Mouse (Mus musculus): ENCODE measurements around the gene Spink2. TPM values are rescaled to one million over a fixed set of nuclear protein-coding genes. Genes with fewer than 3 reads are reported as not detected.

The Spink2 gene
- polyA plus RNA-seq, 1 experiment from 2014 or later, result 2.3 TPM

GRCm38 (mm10) chr5:77167306-77167945 is 43.8 kb downstream of the Spink2 start:
- WGBS, result 39% methylated on average over 22 of the region's 22 CpGs
- Histone ChIP-seq H3K4me1 (replicated peaks; ENCODE audit: control insufficient read depth, insufficient read depth) (no peaks in the 10 kb centered on the region), H3K9ac (ENCODE audit: low read length) (no peak overlapping the region), H3K9me3 (ENCODE audit: control insufficient read depth, low read length) (no peaks in the 10 kb centered on the region), H3K36me3 (ENCODE audit: control insufficient read depth, insufficient read depth, low read length) (no peaks in the 10 kb centered on the region), H3K27ac (replicated peaks) (no peak overlapping the region), H3K27me3 (ENCODE audit: control insufficient read depth, insufficient read depth, low read length) (no peaks in the 10 kb centered on the region), H3K4me3 (ENCODE audit: low read depth, low read length) (no peak overlapping the region), H3K4me2 (replicated peaks; ENCODE audit: low read depth) (0 out of 2 replicates have a peak overlapping the region, but pooled peaks have one; percentile 1)
- TF ChIP-seq CTCF (IDR thresholded peaks at IDR 0.05; ENCODE audit: low read depth) (no peak), EP300 (optimal IDR thresholded peaks at IDR 0.05) (no peak)
- ATAC-seq (ENCODE audit: low FRiP score, low TSS enrichment), result no peak
- DNase-seq (ENCODE audit: low spot score), result no peak

- DNase-seq (ENCODE audit: low spot score) (no peak), ATAC-seq (ENCODE audit: low FRiP score, low TSS enrichment) (0 out of 2 replicates have a peak, but pooled peaks have one; percentile 64)
- Histone ChIP-seq H3K4me1 (replicated peaks; ENCODE audit: control insufficient read depth, insufficient read depth) (no peaks in the 10 kb centered on the region), H3K9me3 (ENCODE audit: control insufficient read depth, low read length) (no peaks in the 10 kb centered on the region), H3K36me3 (ENCODE audit: control insufficient read depth, insufficient read depth, low read length) (no peaks in the 10 kb centered on the region), H3K4me2 (replicated peaks; ENCODE audit: low read depth) (no peak overlapping the region), H3K4me3 (ENCODE audit: low read depth, low read length) (no peak overlapping the region), H3K9ac (ENCODE audit: low read length) (no peak overlapping the region), H3K27me3 (ENCODE audit: control insufficient read depth, insufficient read depth, low read length) (no peaks in the 10 kb centered on the region), H3K27ac (replicated peaks) (no peak overlapping the region)
- no peak for TF ChIP-seq CTCF (IDR thresholded peaks at IDR 0.05; ENCODE audit: low read depth)
- no peak for TF ChIP-seq EP300 (optimal IDR thresholded peaks at IDR 0.05)
- WGBS, result 62% methylated on average over 13 of the region's 13 CpGs
Observed at GRCm38 (mm10) chr5:77165703-77166625, 45.3 kb downstream of the Spink2 start.

- Histone ChIP-seq H3K36me3 (ENCODE audit: control insufficient read depth, insufficient read depth, low read length) (no peaks in the 10 kb centered on the region), H3K9me3 (ENCODE audit: control insufficient read depth, low read length) (no peaks in the 10 kb centered on the region), H3K4me3 (ENCODE audit: low read depth, low read length) (no peak overlapping the region), H3K9ac (ENCODE audit: low read length) (no peak overlapping the region), H3K4me2 (replicated peaks; ENCODE audit: low read depth) (no peak overlapping the region), H3K27me3 (ENCODE audit: control insufficient read depth, insufficient read depth, low read length) (no peaks in the 10 kb centered on the region), H3K27ac (replicated peaks) (no peak overlapping the region), H3K4me1 (replicated peaks; ENCODE audit: control insufficient read depth, insufficient read depth) (no peaks in the 10 kb centered on the region)
- WGBS, result 71% methylated on average over 7 of the region's 7 CpGs
- TF ChIP-seq CTCF (IDR thresholded peaks at IDR 0.05; ENCODE audit: low read depth) (no peak), EP300 (optimal IDR thresholded peaks at IDR 0.05) (no peak)
- DNase-seq (ENCODE audit: low spot score) (peak; percentile 30), ATAC-seq (ENCODE audit: low FRiP score, low TSS enrichment) (no peak)
Observed at GRCm38 (mm10) chr5:77163597-77163996, 47.7 kb downstream of the Spink2 start.

- no peak for TF ChIP-seq CTCF (IDR thresholded peaks at IDR 0.05; ENCODE audit: low read depth)
- no peak for TF ChIP-seq EP300 (optimal IDR thresholded peaks at IDR 0.05)
- no peak overlapping the region for H3K4me2 ChIP-seq (replicated peaks; ENCODE audit: low read depth)
- H3K27me3 ChIP-seq (ENCODE audit: control insufficient read depth, insufficient read depth, low read length), result no peaks in the 10 kb centered on the region
- ATAC-seq (ENCODE audit: low FRiP score, low TSS enrichment) (no peak), DNase-seq (ENCODE audit: low spot score) (no peak)
- H3K9me3 ChIP-seq (ENCODE audit: control insufficient read depth, low read length), result no peaks in the 10 kb centered on the region
- H3K9ac ChIP-seq (ENCODE audit: low read length), result no peak overlapping the region
- WGBS, result 95% methylated on average over 3 of the region's 3 CpGs
- H3K27ac ChIP-seq (replicated peaks), result no peak overlapping the region
- no peak overlapping the region for H3K4me3 ChIP-seq (ENCODE audit: low read depth, low read length)
- no peaks in the 10 kb centered on the region for H3K4me1 ChIP-seq (replicated peaks; ENCODE audit: control insufficient read depth, insufficient read depth)
- no peaks in the 10 kb centered on the region for H3K36me3 ChIP-seq (ENCODE audit: control insufficient read depth, insufficient read depth, low read length)
Observed at GRCm38 (mm10) chr5:77162566-77162965, 48.7 kb downstream of the Spink2 start.

- DNase-seq (ENCODE audit: low spot score) (no peak), ATAC-seq (ENCODE audit: low FRiP score, low TSS enrichment) (no peak)
- Histone ChIP-seq H3K27ac (replicated peaks) (no peak overlapping the region), H3K4me1 (replicated peaks; ENCODE audit: control insufficient read depth, insufficient read depth) (no peaks in the 10 kb centered on the region), H3K36me3 (ENCODE audit: control insufficient read depth, insufficient read depth, low read length) (no peaks in the 10 kb centered on the region), H3K4me2 (replicated peaks; ENCODE audit: low read depth) (no peak overlapping the region), H3K27me3 (ENCODE audit: control insufficient read depth, insufficient read depth, low read length) (no peaks in the 10 kb centered on the region), H3K9me3 (ENCODE audit: control insufficient read depth, low read length) (no peaks in the 10 kb centered on the region), H3K9ac (ENCODE audit: low read length) (no peak overlapping the region), H3K4me3 (ENCODE audit: low read depth, low read length) (no peak overlapping the region)
- 49% methylated on average over 14 of the region's 14 CpGs for WGBS
- TF ChIP-seq EP300 (optimal IDR thresholded peaks at IDR 0.05) (no peak), CTCF (IDR thresholded peaks at IDR 0.05; ENCODE audit: low read depth) (no peak)
Observed at GRCm38 (mm10) chr5:77157777-77158540, 53.3 kb downstream of the Spink2 start.
